ENCODE assay signal across 8 mouse cellular contexts in the genomic region with DNA sequence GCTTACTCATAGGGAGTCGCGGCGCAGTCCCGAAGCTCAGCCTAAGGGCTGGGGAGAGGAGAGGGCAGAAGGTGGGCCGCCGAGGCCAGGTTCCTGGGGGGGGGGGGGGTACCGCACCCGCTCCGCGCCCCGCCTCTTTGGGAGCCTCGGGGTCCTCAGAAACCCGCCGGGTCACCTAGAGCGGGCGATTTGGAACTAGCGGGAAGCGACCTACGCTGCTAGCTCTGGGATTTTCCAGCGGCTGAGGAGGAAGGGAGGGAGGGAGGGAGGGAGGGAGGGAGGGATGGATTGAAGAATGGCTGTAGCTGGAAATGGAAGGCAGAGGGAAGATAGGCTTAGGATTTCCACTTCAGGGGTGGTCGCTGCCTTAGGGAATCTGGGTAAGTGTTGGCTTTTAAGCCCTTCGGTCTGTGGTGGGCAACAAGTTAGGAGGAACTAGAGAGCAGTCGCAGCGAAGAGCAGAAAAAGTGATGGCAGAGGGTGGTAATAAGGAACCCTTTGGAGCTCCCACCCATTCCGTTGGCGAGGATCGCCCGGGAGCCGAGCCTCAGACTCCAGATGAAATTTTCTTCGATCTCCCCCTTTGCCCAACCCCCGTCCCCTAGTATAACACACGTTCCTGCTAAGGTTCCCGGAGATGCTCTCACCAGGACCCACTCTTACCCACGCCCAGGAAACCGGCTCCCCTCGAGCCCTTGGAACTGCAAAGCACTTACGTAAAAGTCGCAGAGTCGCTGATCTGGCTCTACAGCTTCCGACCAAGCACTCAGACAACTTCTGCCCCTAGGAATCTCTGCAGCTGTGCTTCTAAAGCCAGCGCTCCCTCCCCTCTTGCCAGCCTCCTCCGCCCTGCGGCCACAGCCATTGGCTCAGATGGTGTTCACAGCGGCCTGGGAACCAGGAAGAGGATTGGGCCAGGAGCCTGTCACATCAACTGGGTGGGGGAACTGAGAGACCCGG. TPM values are rescaled to one million over a fixed set of nuclear protein-coding genes. Genes with fewer than 3 reads are reported as not detected.
DNase-seq lines count a peak whose midpoint lies in the region; ATAC-seq and TF ChIP-seq lines count a peak whose summit lies in the region.

TSS of gene Pls3 (minus strand) at position 851 of the 960 bp plus-strand sequence.

- no peaks in the 10 kb centered on the region for H3K36me3 ChIP-seq in embryonic facial prominence, embryonic 11.5 days (replicated peaks; ENCODE audit: control insufficient read depth, insufficient read depth, low read depth, low read length)
- H3K36me3 ChIP-seq in intestine, postnatal 0 days (ENCODE audit: control insufficient read depth, insufficient read depth) = no peaks in the 10 kb centered on the region

- DNase-seq in CD4-positive, CD25-positive, alpha-beta regulatory T cell, adult 2 months (ENCODE audit: low read depth, low spot score) = peak; percentile 0
- peak; percentile 88 for DNase-seq in embryonic facial prominence, embryonic 11.5 days (ENCODE audit: low spot score)
- DNase-seq in heart, adult 11 months = peak; percentile 100
- DNase-seq in left cerebral cortex, postnatal 25 days (ENCODE audit: low spot score in 2 of 2) = peak; percentile 77 to 94
- DNase-seq in right cerebral cortex, postnatal 4 days = peak; percentile 75

- ATAC-seq in CD4-positive, CD25-positive, alpha-beta regulatory T cell, adult 4 months = no peak
- ATAC-seq in embryonic facial prominence, embryonic 11.5 days (replicated peaks; ENCODE audit: insufficient number of reproducible peaks, low FRiP score, low TSS enrichment, low read depth) = peak; percentile 99
- peak; percentile 77 for ATAC-seq in intestine, postnatal 0 days
- ATAC-seq in megakaryocyte-erythroid progenitor cell, adult 5-6 weeks (replicated peaks; ENCODE audit: low FRiP score, low TSS enrichment, poor library complexity, severe bottlenecking) = peak; percentile 97

- H3K4me3 ChIP-seq in embryonic facial prominence, embryonic 11.5 days (ENCODE audit: low read depth, low read length) = peak within 1 kb of the TSS; percentile 36
- H3K4me3 ChIP-seq in intestine, postnatal 0 days (ENCODE audit: low read depth, low read length) = peak within 1 kb of the TSS; percentile 47

- intact Hi-C loops in left cerebral cortex, postnatal 25 days (cut with DNase I) = no loop called here

- TF ChIP-seq CTCF in intestine, postnatal 0 days (IDR thresholded peaks at IDR 0.05; ENCODE audit: low read depth) = no peak

- H3K27ac ChIP-seq in embryonic facial prominence, embryonic 11.5 days (replicated peaks; ENCODE audit: low read depth, low read length) = no peak within 1 kb of the TSS
- H3K27ac ChIP-seq in intestine, postnatal 0 days (ENCODE audit: low read depth, low read length) = peak within 1 kb of the TSS; percentile 35

- H3K4me1 ChIP-seq in embryonic facial prominence, embryonic 11.5 days (ENCODE audit: control insufficient read depth, insufficient read depth, low read length) = no peaks in the 10 kb centered on the region
- no peaks in the 10 kb centered on the region for H3K4me1 ChIP-seq in intestine, postnatal 0 days (replicated peaks; ENCODE audit: control insufficient read depth, insufficient read depth, low read length)

- peak within 1 kb of the TSS; percentile 44 for H3K4me2 ChIP-seq in embryonic facial prominence, embryonic 11.5 days (ENCODE audit: low read depth, low read length)
- peak within 1 kb of the TSS; percentile 68 for H3K4me2 ChIP-seq in intestine, postnatal 0 days (replicated peaks; ENCODE audit: low read depth)

- no peaks in the 10 kb centered on the region for H3K9me3 ChIP-seq in embryonic facial prominence, embryonic 11.5 days (replicated peaks; ENCODE audit: control insufficient read depth, low read length)
- H3K9me3 ChIP-seq in intestine, postnatal 0 days (ENCODE audit: control insufficient read depth) = no peaks in the 10 kb centered on the region

- 12% methylated on average over 42 of the region's 45 CpGs for WGBS in embryonic facial prominence, embryonic 11.5 days
- WGBS in intestine, postnatal 0 days = 10% methylated on average over 34 of the region's 45 CpGs

- peak within 1 kb of the TSS; percentile 50 for H3K9ac ChIP-seq in embryonic facial prominence, embryonic 11.5 days (replicated peaks; ENCODE audit: low read length)
- H3K9ac ChIP-seq in intestine, postnatal 0 days (ENCODE audit: low read depth, low read length) = 0 out of 2 replicates have a peak within 1 kb of the TSS, but pooled peaks have one; percentile 22

- H3K27me3 ChIP-seq in embryonic facial prominence, embryonic 11.5 days (ENCODE audit: control insufficient read depth, insufficient read depth, low read length) = no peaks in the 10 kb centered on the region
- H3K27me3 ChIP-seq in intestine, postnatal 0 days (replicated peaks; ENCODE audit: control insufficient read depth, insufficient read depth, low read length) = no peaks in the 10 kb centered on the region

RNA-seq across cellular contexts. Expression of gene Pls3, which starts in this region (rescaled TPM):
- 1 to 10 TPM in 1 of 2 experiments, under 1 TPM in 1; 0.63 to 1.6 TPM for polyA plus RNA-seq in CD4-positive, CD25-positive, alpha-beta regulatory T cell, adult 4 months (2017; shearing (Covaris generic))
- 105 and 118 TPM in 2 replicates for polyA plus RNA-seq in embryonic facial prominence, embryonic 11.5 days (2014; fragmentation: Nextera tagmentation; extraction: Ambion mirVana)
- 31.4 and 33.5 TPM in 2 replicates for polyA plus RNA-seq in intestine, postnatal 0 days (2015; fragmentation: Nextera tagmentation; extraction: Ambion mirVana)
- 100 to 1,000 TPM; 110 to 128 TPM for total RNA-seq in left cerebral cortex, postnatal 25 days (2021)
- not detected in 2 replicates for total RNA-seq in megakaryocyte-erythroid progenitor cell, adult 5-6 weeks (2014; fragmentation: Nextera tagmentation)
- total RNA-seq in megakaryocyte-erythroid progenitor cell, adult 5-6 weeks (2017) = 0.76 TPM in 1 of 2 replicates, not detected in the other

Comparison
In these comparisons a context has a peak if more than half of its experiments do, and no peak if none do; other contexts are left out.
1. RNA of gene Pls3 (total RNA-seq): 110 to 128 TPM in left cerebral cortex, postnatal 25 days; 0.76 TPM in megakaryocyte-erythroid progenitor cell, adult 5-6 weeks; every median in the first group is over 10 times any median in the second.
2. RNA of gene Pls3 (polyA plus RNA-seq): 105 to 118 TPM in embryonic facial prominence, embryonic 11.5 days and 31.4 to 33.5 TPM in intestine, postnatal 0 days; 0.63 to 1.6 TPM in CD4-positive, CD25-positive, alpha-beta regulatory T cell, adult 4 months; every median in the first group is over 10 times any median in the second.
3. Peak in ATAC-seq in megakaryocyte-erythroid progenitor cell, adult 5-6 weeks; RNA of the gene not detected or under 1 TPM.
4. DNase-seq: peak in every context shown above with its lines; median percentile 100 in heart, adult 11 months; 88 in embryonic facial prominence, embryonic 11.5 days; 86 in left cerebral cortex, postnatal 25 days; 75 in right cerebral cortex, postnatal 4 days; 0 in CD4-positive, CD25-positive, alpha-beta regulatory T cell, adult 2 months.